Mouse (Mus musculus) CH12.LX (cell line): ENCODE results near the gene H2-Eb2.

ENCODE experiments used
- CTCF ChIP-seq, 2 experiments: IDR thresholded peaks in 1 of 2; conservative IDR thresholded peaks in 1 of 2; 2 replicates each; pipeline ENCODE4 v1.5.1; 2011 to 2012; ENCODE audit warnings: low read depth in 2 of 2, low read length in 2 of 2, improper control_type of control experiment in 1 of 2, inconsistent platforms in 1 of 2, mild to moderate bottlenecking in 1 of 2, moderate library complexity in 1 of 2
- E2F4 ChIP-seq: IDR thresholded peaks from 2 replicates; pipeline ENCODE4 v1.6.1; 2011; ENCODE audit warnings: low read depth, low read length, improper control_type of control experiment; ENCODE audit not compliant: insufficient replicate concordance
- EP300 ChIP-seq: IDR thresholded peaks from 2 replicates; pipeline ENCODE4 v1.6.1; 2011; ENCODE audit warnings: low read length, improper control_type of control experiment
- KAT2A ChIP-seq: IDR thresholded peaks from 2 replicates; pipeline ENCODE4 v1.6.1; 2012; ENCODE audit warnings: low read length, improper control_type of control experiment, inconsistent platforms; ENCODE audit not compliant: insufficient replicate concordance
- POLR2A ChIP-seq: IDR thresholded peaks from 2 replicates; pipeline ENCODE4 v1.6.1; 2011; ENCODE audit warnings: low read depth, mild to moderate bottlenecking, improper control_type of control experiment, low read length
- SIN3A ChIP-seq: IDR thresholded peaks from 2 replicates; pipeline ENCODE4 v1.6.1; 2012; ENCODE audit warnings: low read length, improper control_type of control experiment, inconsistent platforms
- USF2 ChIP-seq: conservative IDR thresholded peaks from 2 replicates; pipeline ENCODE4 v1.6.1; 2011; ENCODE audit warnings: low read depth, low read length, improper control_type of control experiment

GRCm38 (mm10) chr17:34305380-34306030 is 20.0 kb upstream of the H2-Eb2 start, which contains the start of gene H2-Eb1:
- TF ChIP-seq EP300 (no peak), USF2 (no peak), CTCF (conservative IDR thresholded peaks at IDR 0.05 in 1 of 2, IDR thresholded peaks at IDR 0.05 in 1 of 2; ENCODE audit: low read depth in 2 of 2, low read length in 2 of 2) (no peak), KAT2A (no peak), SIN3A (no peak), E2F4 (no peak), POLR2A (peak; percentile 81)
